Mouse (Mus musculus) G1E (cell line): Measurements from ENCODE around the gene Lrrc10. TPM values are rescaled to one million over a fixed set of nuclear protein-coding genes. Genes with fewer than 3 reads are reported as not detected.

Experiments used
- ATAC-seq: 2 replicates; pipeline ENCODE4 v1.8.0; 2016; ENCODE audit warnings: mild to moderate bottlenecking; ENCODE audit not compliant: insufficient number of reproducible peaks, poor library complexity, low FRiP score, severe bottlenecking; ENCODE audit errors: extremely low read depth
- DNase-seq: peaks from one replicate; pipeline ENCODE4 v3.0.0; 2012; ENCODE audit warnings: low spot score
- H3K27me3 ChIP-seq: 2 replicates; pipeline ENCODE4 v1.6.1; 2012; ENCODE audit warnings: mild to moderate bottlenecking, low read length, inconsistent platforms; ENCODE audit not compliant: insufficient read depth
- H3K36me3 ChIP-seq: replicated peaks from 2 replicates; pipeline ENCODE3; 2012; ENCODE audit warnings: mild to moderate bottlenecking, inconsistent platforms
- H3K4me1 ChIP-seq: 2 replicates; pipeline ENCODE4 v1.6.1; 2012; ENCODE audit warnings: low read depth, low read length, inconsistent platforms, mixed read lengths; ENCODE audit not compliant: insufficient read depth
- H3K4me3 ChIP-seq: 2 replicates; pipeline ENCODE4 v1.5.1; 2012; ENCODE audit warnings: low read depth, mild to moderate bottlenecking, inconsistent platforms, low read length, moderate library complexity, mixed read lengths
- H3K9me3 ChIP-seq: replicated peaks from 2 replicates; pipeline ENCODE4 v1.6.1; 2012; ENCODE audit warnings: inconsistent platforms
- CTCF ChIP-seq: IDR thresholded peaks from 2 replicates; pipeline ENCODE4 v1.5.1; 2012; ENCODE audit warnings: low read depth, low read length, inconsistent platforms, mixed read lengths
- GATA1 ChIP-seq: IDR thresholded peaks from 2 replicates; pipeline ENCODE4 v1.6.1; 2012; ENCODE audit warnings: borderline replicate concordance, low read length, inconsistent platforms, mixed read lengths
- GATA2 ChIP-seq: IDR thresholded peaks from 2 replicates; pipeline ENCODE4 v1.6.1; 2012; ENCODE audit warnings: low read depth, low read length, inconsistent platforms, borderline replicate concordance
- POLR2AphosphoS5 ChIP-seq: IDR thresholded peaks from 2 replicates; pipeline ENCODE4 v1.6.1; 2012; ENCODE audit warnings: low read depth, low read length, inconsistent platforms; ENCODE audit not compliant: insufficient replicate concordance
- TAL1 ChIP-seq: conservative IDR thresholded peaks from 2 replicates; pipeline ENCODE4 v1.6.1; 2012; ENCODE audit warnings: low read depth, low read length, inconsistent platforms, mixed read lengths
- polyA plus RNA-seq: library from polyadenylated mRNA; stranded (reverse); fragments of >175 nt; gene quantifications from 2 replicates; pipeline ENCODE4 v1.2.3, GENCODE M21; 2012
- total RNA-seq, 2 experiments: library from RNA; stranded (forward) in 1 of 2; stranded (reverse) in 1 of 2; fragments of 200-1000 nt in 1 of 2; fragments of >200 nt in 1 of 2; fragmentation: Nextera tagmentation in 1 of 2; gene quantifications; 2 replicates each; pipeline ENCODE4 v1.2.3; 2014 to 2017

Lrrc10 gene
- total and polyA plus RNA-seq, 3 experiments: 0.04 TPM; not detected in 2

GRCm38 (mm10) chr10:117063254-117064021 is 18.3 kb downstream of the Lrrc10 start, which contains the start of gene Cct2:
Gene Cct2 (minus strand): TSS chr10:117063814.
- peaks cover 39% of the 10 kb centered on the region for H3K36me3 ChIP-seq
- H3K4me3 ChIP-seq: peak within 1 kb of the TSS; percentile 93
- TF ChIP-seq POLR2AphosphoS5 (no peak), CTCF (no peak), GATA2 (no peak), GATA1 (no peak), TAL1 (no peak)
- H3K9me3 ChIP-seq: no peaks in the 10 kb centered on the region
- no peaks in the 10 kb centered on the region for H3K27me3 ChIP-seq
- DNase-seq (peak; percentile 89), ATAC-seq (peak; percentile 77)
- peaks cover 37% of the 10 kb centered on the region for H3K4me1 ChIP-seq

- H3K4me1 ChIP-seq: peaks cover 31% of the 10 kb centered on the region
- no peak for DNase-seq
- H3K4me3 ChIP-seq: peak overlapping the region; percentile 50; the same call in 1 of the 2 replicates
These were observed 18.9 kb downstream of the Lrrc10 start for GRCm38 (mm10) chr10:117064076-117064475.

GRCm38 (mm10) chr10:117069109-117069508 is 24.0 kb downstream of the Lrrc10 start:
- no peak for ATAC-seq
- DNase-seq: no peak
- peaks cover 3% of the 10 kb centered on the region for H3K9me3 ChIP-seq

More at GRCm38 (mm10) chr10:117064076-117064475, 18.9 kb downstream of the Lrrc10 start:
- TF ChIP-seq GATA1: no peak
- no peak for TF ChIP-seq CTCF
- no peak for TF ChIP-seq POLR2AphosphoS5
- no peak for TF ChIP-seq GATA2
- no peak for TF ChIP-seq TAL1
- H3K36me3 ChIP-seq: peaks cover 37% of the 10 kb centered on the region
- ATAC-seq: no peak
- no peaks in the 10 kb centered on the region for H3K27me3 ChIP-seq
- H3K9me3 ChIP-seq: no peaks in the 10 kb centered on the region

GRCm38 (mm10) chr10:117072191-117072888 is 27.2 kb downstream of the Lrrc10 start:
- DNase-seq (no peak), ATAC-seq (no peak)
- H3K4me3 ChIP-seq: no peak overlapping the region
- H3K36me3 ChIP-seq: peaks cover 74% of the 10 kb centered on the region
- peaks cover 4% of the 10 kb centered on the region for H3K4me1 ChIP-seq
- TF ChIP-seq GATA2 (no peak), CTCF (no peak), TAL1 (no peak), GATA1 (no peak), POLR2AphosphoS5 (no peak)
- no peaks in the 10 kb centered on the region for H3K27me3 ChIP-seq
- H3K9me3 ChIP-seq: peaks cover 3% of the 10 kb centered on the region

More at GRCm38 (mm10) chr10:117069109-117069508, 24.0 kb downstream of the Lrrc10 start:
- H3K36me3 ChIP-seq: peaks cover 47% of the 10 kb centered on the region
- H3K4me3 ChIP-seq: no peak overlapping the region
- H3K4me1 ChIP-seq: peaks cover 6% of the 10 kb centered on the region
- TF ChIP-seq TAL1: no peak
- no peak for TF ChIP-seq CTCF
- TF ChIP-seq POLR2AphosphoS5: no peak
- TF ChIP-seq GATA2: no peak
- no peak for TF ChIP-seq GATA1
- H3K27me3 ChIP-seq: no peaks in the 10 kb centered on the region

- Histone ChIP-seq H3K27me3 (no peaks in the 10 kb centered on the region), H3K9me3 (peaks cover 3% of the 10 kb centered on the region), H3K36me3 (peaks cover 80% of the 10 kb centered on the region), H3K4me1 (peaks cover 4% of the 10 kb centered on the region), H3K4me3 (no peak overlapping the region)
- ATAC-seq (no peak), DNase-seq (no peak)
- no peak for TF ChIP-seq GATA2
- TF ChIP-seq CTCF: no peak
- no peak for TF ChIP-seq GATA1
- no peak for TF ChIP-seq POLR2AphosphoS5
- TF ChIP-seq TAL1: no peak
These were observed 28.0 kb downstream of the Lrrc10 start for GRCm38 (mm10) chr10:117073176-117073575.

- H3K4me1 ChIP-seq: peaks cover 13% of the 10 kb centered on the region
- peak; percentile 61 for TF ChIP-seq CTCF
- TF ChIP-seq POLR2AphosphoS5: no peak
- no peak overlapping the region for H3K4me3 ChIP-seq
- no peaks in the 10 kb centered on the region for H3K9me3 ChIP-seq
- H3K27me3 ChIP-seq: no peaks in the 10 kb centered on the region
- DNase-seq (no peak), ATAC-seq (peak; percentile 78; the same call in 1 of the 2 replicates)
- peaks cover 83% of the 10 kb centered on the region for H3K36me3 ChIP-seq
These were observed 33.1 kb downstream of the Lrrc10 start for GRCm38 (mm10) chr10:117078284-117078683.
